Comparison of ENCODE assay signal across 17 mouse cellular contexts in the genomic region with DNA sequence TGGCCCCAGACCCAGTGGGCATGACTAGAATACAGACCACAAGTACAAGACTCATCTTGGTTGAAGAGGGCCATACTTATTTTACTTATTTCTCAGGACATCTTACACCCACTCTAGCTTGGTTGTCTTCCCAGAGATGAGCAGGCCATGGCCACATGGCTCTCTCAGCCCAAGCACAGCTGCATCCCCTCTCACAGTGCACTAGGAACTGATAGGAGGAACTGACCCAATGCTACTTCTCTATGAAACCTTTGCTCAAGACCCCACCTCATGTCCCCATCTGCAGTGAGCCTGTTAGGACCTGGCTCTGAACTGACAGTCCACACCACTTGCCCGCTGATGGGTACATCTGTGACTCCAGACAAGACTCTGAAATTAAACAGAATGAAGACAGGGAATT.
DNase-seq lines count a peak whose midpoint lies in the region; ATAC-seq lines count a peak whose summit lies in the region.
"Had no signal": no experiment of that assay in that cellular context is flagged by ENCODE, and none has a peak within 500 bp of the region (broad histone marks: within the 10 kb centered on the region; RNA-seq: fewer than 3 reads in every experiment).

No protein-coding gene starts in this region.

- no peak overlapping the region for H3K4me3 ChIP-seq in heart, embryonic 11.5 days (ENCODE audit: low read depth, low read length)
- H3K4me3 ChIP-seq: embryonic facial prominence, embryonic 13.5 days; hindbrain, embryonic 15.5 days; midbrain, embryonic 12.5 days had no signal

- H3K27me3 ChIP-seq in heart, embryonic 11.5 days (ENCODE audit: control insufficient read depth, insufficient read depth, low read length), result no peaks in the 10 kb centered on the region
- H3K27me3 ChIP-seq: embryonic facial prominence, embryonic 13.5 days; hindbrain, embryonic 15.5 days; midbrain, embryonic 12.5 days had no signal

- no peak overlapping the region for H3K9ac ChIP-seq in heart, embryonic 11.5 days (ENCODE audit: low read depth, low read length)
- H3K9ac ChIP-seq: embryonic facial prominence, embryonic 13.5 days; hindbrain, embryonic 15.5 days; midbrain, embryonic 12.5 days had no signal

- peak; percentile 71 for ATAC-seq in megakaryocyte, adult 5-6 weeks (ENCODE audit: poor library complexity, severe bottlenecking)
- no peak for ATAC-seq in heart, embryonic 11.5 days (replicated peaks; ENCODE audit: insufficient number of reproducible peaks, low FRiP score, low TSS enrichment)

- no peaks in the 10 kb centered on the region for H3K36me3 ChIP-seq in heart, embryonic 11.5 days (ENCODE audit: control insufficient read depth, insufficient read depth, low read length)
- H3K36me3 ChIP-seq: embryonic facial prominence, embryonic 13.5 days; hindbrain, embryonic 15.5 days; midbrain, embryonic 12.5 days had no signal

- 78% methylated on average over 1 of the region's 1 CpGs for WGBS in heart, embryonic 11.5 days (ENCODE audit: insufficient replicate concordance)

- no peaks in the 10 kb centered on the region for H3K4me1 ChIP-seq in heart, embryonic 11.5 days (ENCODE audit: control insufficient read depth, insufficient read depth, low read length)
- H3K4me1 ChIP-seq: midbrain, embryonic 12.5 days had no signal

- no peak overlapping the region for H3K4me2 ChIP-seq in heart, embryonic 11.5 days
- H3K4me2 ChIP-seq: embryonic facial prominence, embryonic 13.5 days; hindbrain, embryonic 15.5 days; midbrain, embryonic 12.5 days had no signal

- peak; percentile 2 for DNase-seq in adrenal gland, adult 2 months
- no peak for DNase-seq in adrenal gland, postnatal 36 days
- peak; percentile 19 to 31 for DNase-seq in left cerebral cortex, adult 9 months (ENCODE audit: low spot score in 2 of 2)
- no peak for DNase-seq in left cerebral cortex, postnatal 36 days (ENCODE audit: low spot score in 2 of 2)
- DNase-seq in spleen, postnatal 4 days (ENCODE audit: low spot score in 2 of 2), result peak; percentile 26 to 59
- DNase-seq in adrenal gland, postnatal 10 days, result no peak
- DNase-seq: cerebellum, adult 11 months; cerebellum, postnatal 36 days; kidney, adult 8-10 months; kidney, postnatal 36 days; liver; thymus, adult 2 months had no signal

- no peaks in the 10 kb centered on the region for H3K9me3 ChIP-seq in heart, embryonic 11.5 days (replicated peaks; ENCODE audit: control insufficient read depth, low read length)
- H3K9me3 ChIP-seq: embryonic facial prominence, embryonic 13.5 days; hindbrain, embryonic 15.5 days; midbrain, embryonic 12.5 days had no signal

- intact Hi-C loops in left cerebral cortex, postnatal 36 days (cut with DNase I), result no loop called here

- no peak overlapping the region for H3K27ac ChIP-seq in heart, embryonic 11.5 days (ENCODE audit: low read depth, low read length)
- H3K27ac ChIP-seq: embryonic facial prominence, embryonic 13.5 days; hindbrain, embryonic 15.5 days; midbrain, embryonic 12.5 days had no signal

Comparison
In these comparisons a context has a peak if more than half of its experiments do, and no peak if none do; other contexts are left out.
1. DNase-seq: peak in adrenal gland, adult 2 months (single experiment), left cerebral cortex, adult 9 months (2 of 2) and spleen, postnatal 4 days (2 of 2); none in adrenal gland, postnatal 36 days (0 of 2), left cerebral cortex, postnatal 36 days (0 of 2) and adrenal gland, postnatal 10 days (single experiment).